In genomic region chr5:106205724-106206123, GRCm38 (mm10) we compare ENCODE assay signal across 14 mouse cellular contexts.
DNase-seq lines count a peak whose midpoint lies in the region; ATAC-seq and TF ChIP-seq lines count a peak whose summit lies in the region.
"Had no signal": no experiment of that assay in that cellular context is flagged by ENCODE, and none has a peak within 500 bp of the region (broad histone marks: within the 10 kb centered on the region; RNA-seq: fewer than 3 reads in every experiment).

No protein-coding gene starts in this region.

- intact Hi-C loops in left cerebral cortex, adult 2 months (cut with DNase I) = no loop called here

- H3K4me1 ChIP-seq in embryonic facial prominence, embryonic 10.5 days = peaks cover 33% of the 10 kb centered on the region
- H3K4me1 ChIP-seq in hindbrain, embryonic 12.5 days = peaks cover 13% of the 10 kb centered on the region
- peaks cover 25% of the 10 kb centered on the region for H3K4me1 ChIP-seq in midbrain, embryonic 15.5 days

- no peaks in the 10 kb centered on the region for H3K36me3 ChIP-seq in embryonic facial prominence, embryonic 10.5 days (replicated peaks)
- H3K36me3 ChIP-seq in hindbrain, embryonic 12.5 days = no peaks in the 10 kb centered on the region
- no peaks in the 10 kb centered on the region for H3K36me3 ChIP-seq in midbrain, embryonic 15.5 days (replicated peaks)
- H3K36me3 ChIP-seq: G1E; hindbrain, embryonic 15.5 days had no signal

- H3K4me2 ChIP-seq in hindbrain, embryonic 12.5 days (replicated peaks) = peak overlapping the region; percentile 21; the same call in 1 of the 2 replicates
- peak overlapping the region; percentile 10; the same call in 1 of the 2 replicates for H3K4me2 ChIP-seq in midbrain, embryonic 15.5 days
- H3K4me2 ChIP-seq: hindbrain, embryonic 15.5 days had no signal

- H3K4me3 ChIP-seq in embryonic facial prominence, embryonic 10.5 days = peak overlapping the region; percentile 32; the same call in 1 of the 2 replicates
- no peak overlapping the region for H3K4me3 ChIP-seq in hindbrain, embryonic 12.5 days
- no peak overlapping the region for H3K4me3 ChIP-seq in midbrain, embryonic 15.5 days
- H3K4me3 ChIP-seq in left cerebral cortex, adult 2 months = no peak overlapping the region
- H3K4me3 ChIP-seq: hindbrain, embryonic 15.5 days had no signal

- TF ChIP-seq CTCF in left cerebral cortex, adult 2 months (IDR thresholded peaks at IDR 0.05) = no peak

- no peak; the same call in 1 of the 2 replicates for ATAC-seq in hindbrain, embryonic 12.5 days (ENCODE audit: low FRiP score)
- ATAC-seq in midbrain, embryonic 15.5 days (replicated peaks) = no peak

- 14% methylated on average over 6 of the region's 6 CpGs for WGBS in embryonic facial prominence, embryonic 10.5 days
- WGBS in hindbrain, embryonic 12.5 days = 11% methylated on average over 6 of the region's 6 CpGs
- WGBS in midbrain, embryonic 15.5 days = 9% methylated on average over 6 of the region's 6 CpGs

- DNase-seq in Muller cell, postnatal 12 days (ENCODE audit: inconsistent ontology term) = peak; percentile 37
- DNase-seq in embryonic facial prominence, embryonic 10.5 days (ENCODE audit: low spot score) = peak; percentile 54
- no peak for DNase-seq in frontal cortex, adult 2 months (ENCODE audit: extremely low spot score in 1 of 2, low spot score in 1 of 2)
- DNase-seq in left cerebral cortex, adult 2 months (ENCODE audit: extremely low spot score in 1 of 2, low spot score in 2 of 2) = no peak
- no peak for DNase-seq in cerebellum, postnatal 25 days
- no peak for DNase-seq in thymus, postnatal 10 days (ENCODE audit: low spot score in 2 of 2)
- DNase-seq: B cell, adult 2 months; kidney, postnatal 10 days; thymus, postnatal 36 days had no signal

- peak overlapping the region; percentile 61 for H3K27ac ChIP-seq in embryonic facial prominence, embryonic 10.5 days (replicated peaks)
- 0 out of 2 replicates have a peak overlapping the region, but pooled peaks have one; percentile 23 for H3K27ac ChIP-seq in hindbrain, embryonic 12.5 days
- peak overlapping the region; percentile 22 for H3K27ac ChIP-seq in midbrain, embryonic 15.5 days
- H3K27ac ChIP-seq in left cerebral cortex, adult 2 months = no peak overlapping the region
- H3K27ac ChIP-seq: hindbrain, embryonic 15.5 days; macrophage had no signal

- no peaks in the 10 kb centered on the region for H3K9me3 ChIP-seq in embryonic facial prominence, embryonic 10.5 days
- H3K9me3 ChIP-seq in hindbrain, embryonic 12.5 days (replicated peaks) = no peaks in the 10 kb centered on the region
- H3K9me3 ChIP-seq in midbrain, embryonic 15.5 days = no peaks in the 10 kb centered on the region
- H3K9me3 ChIP-seq: hindbrain, embryonic 15.5 days had no signal

- H3K27me3 ChIP-seq in embryonic facial prominence, embryonic 10.5 days (replicated peaks; ENCODE audit: low read depth, poor library complexity, severe bottlenecking) = no peaks in the 10 kb centered on the region; the same call in 1 of the 2 replicates
- H3K27me3 ChIP-seq in hindbrain, embryonic 12.5 days = no peaks in the 10 kb centered on the region
- no peaks in the 10 kb centered on the region for H3K27me3 ChIP-seq in midbrain, embryonic 15.5 days (replicated peaks)
- H3K27me3 ChIP-seq: hindbrain, embryonic 15.5 days had no signal

- H3K9ac ChIP-seq in hindbrain, embryonic 12.5 days = no peak overlapping the region; the same call in 1 of the 2 replicates
- H3K9ac ChIP-seq in midbrain, embryonic 15.5 days = no peak overlapping the region
- H3K9ac ChIP-seq: hindbrain, embryonic 15.5 days had no signal

Comparison
In these comparisons a context has a peak if more than half of its experiments do, and no peak if none do; other contexts are left out.
1. DNase-seq: peak in Muller cell, postnatal 12 days (single experiment) and embryonic facial prominence, embryonic 10.5 days (single experiment); none in frontal cortex, adult 2 months (0 of 2), left cerebral cortex, adult 2 months (0 of 2), cerebellum, postnatal 25 days (0 of 2) and thymus, postnatal 10 days (0 of 2).